Mouse (Mus musculus): ENCODE data around the gene Pigk.

The Pigk gene

DNA sequence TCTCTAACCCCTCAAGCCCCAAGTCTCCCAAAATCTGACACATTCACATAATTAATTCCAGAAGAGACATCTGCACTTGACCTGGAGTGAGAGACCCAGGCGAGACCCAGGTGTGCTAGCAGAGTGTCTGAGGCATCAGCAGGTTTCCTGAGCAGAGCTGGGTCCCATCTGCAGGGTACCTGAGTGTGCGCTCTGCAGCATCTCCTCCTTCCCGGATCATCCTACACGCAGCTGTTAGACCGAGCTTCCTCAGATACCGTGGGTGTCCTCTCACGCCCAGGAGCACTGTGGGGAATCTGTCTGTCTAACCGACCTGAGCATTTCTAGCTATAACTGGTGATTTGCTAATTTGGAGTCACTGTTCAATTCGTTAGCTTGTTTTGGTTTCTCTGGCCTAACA, 10.5 kb downstream of the Pigk start:
- no peak for ATAC-seq (ENCODE audit: insufficient number of reproducible peaks, low FRiP score, low TSS enrichment)

- 0 out of 2 replicates have a peak, but pooled peaks have one; percentile 26 for ATAC-seq (ENCODE audit: insufficient number of reproducible peaks, low FRiP score, low TSS enrichment)
These were observed 14.3 kb downstream of the Pigk start for GRCm38 (mm10) chr3:152728238-152728637.

GRCm38 (mm10) chr3:152733011-152733410, 19.1 kb downstream of the Pigk start:
- ATAC-seq (ENCODE audit: insufficient number of reproducible peaks, low FRiP score, low TSS enrichment), result no peak

- ATAC-seq (ENCODE audit: insufficient number of reproducible peaks, low FRiP score, low TSS enrichment), result no peak
These were observed 19.6 kb downstream of the Pigk start for GRCm38 (mm10) chr3:152733513-152733912.

DNA sequence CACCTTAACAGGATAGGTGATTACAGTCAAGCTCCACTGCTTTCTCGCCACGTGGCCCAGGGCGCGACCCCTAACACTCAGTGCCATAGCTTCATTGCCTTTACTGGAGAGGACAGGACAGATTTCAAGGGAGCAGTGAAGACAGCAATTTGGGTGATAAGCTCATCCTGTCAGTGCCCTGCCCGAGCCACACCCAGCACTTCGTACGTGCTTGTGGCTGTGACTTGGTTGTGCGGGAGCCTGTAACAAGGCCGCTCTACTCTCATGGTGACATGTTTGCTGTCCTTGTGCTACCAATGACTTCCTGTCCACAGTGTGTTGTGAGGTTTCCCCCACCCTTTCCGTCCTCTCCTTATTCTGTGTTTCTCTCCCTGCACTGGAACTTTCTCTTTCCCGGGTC, 20.2 kb downstream of the Pigk start:
- ATAC-seq (ENCODE audit: insufficient number of reproducible peaks, low FRiP score, low TSS enrichment), result no peak

- peak; percentile 60; the same call in 1 of the 2 replicates for ATAC-seq (ENCODE audit: insufficient number of reproducible peaks, low FRiP score, low TSS enrichment)
These were observed 21.8 kb downstream of the Pigk start for GRCm38 (mm10) chr3:152735601-152736250.

DNA sequence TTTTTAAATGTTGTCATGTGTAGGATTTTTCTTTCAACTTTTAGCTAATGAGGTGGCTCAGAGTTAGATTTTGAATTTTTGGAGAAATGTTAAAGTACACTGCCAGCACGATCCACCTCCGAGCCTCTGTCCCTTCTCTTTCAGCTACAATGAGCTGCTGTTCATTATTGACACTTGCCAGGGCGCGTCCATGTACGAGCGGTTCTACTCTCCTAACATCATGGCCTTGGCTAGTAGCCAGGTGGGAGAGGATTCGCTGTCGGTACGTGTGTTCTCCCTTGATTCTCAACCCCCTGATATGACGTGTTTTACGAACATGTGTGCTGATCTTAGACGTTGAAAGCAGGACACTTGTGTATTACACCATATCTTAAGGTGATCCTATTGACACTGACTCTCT, 30.4 kb downstream of the Pigk start:
- no peak for ATAC-seq (ENCODE audit: insufficient number of reproducible peaks, low FRiP score, low TSS enrichment)

DNA sequence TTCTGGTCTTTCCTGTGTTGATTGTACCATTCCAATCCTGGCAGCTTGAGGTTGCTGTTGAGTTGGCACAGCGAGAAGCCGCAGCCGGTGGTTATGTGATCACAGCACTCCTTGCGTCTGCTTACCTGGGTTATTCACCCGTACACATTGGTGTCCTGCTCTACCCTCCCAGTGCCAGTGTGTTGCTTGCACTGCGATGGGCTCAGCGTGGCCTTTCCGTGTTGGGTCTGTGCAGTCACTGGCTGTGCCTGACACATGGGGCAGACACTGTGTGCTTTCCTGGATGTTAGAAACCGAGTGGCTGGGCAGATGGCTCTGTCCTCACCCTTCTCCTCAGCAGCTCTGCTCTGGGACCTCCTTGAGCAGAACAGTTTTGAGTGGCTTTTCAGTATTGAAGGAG, 31.7 kb downstream of the Pigk start:
- peak; percentile 85 for ATAC-seq (ENCODE audit: insufficient number of reproducible peaks, low FRiP score, low TSS enrichment)

GRCm38 (mm10) chr3:152749461-152749871, 35.6 kb downstream of the Pigk start:
- ATAC-seq (ENCODE audit: insufficient number of reproducible peaks, low FRiP score, low TSS enrichment), result no peak

DNA sequence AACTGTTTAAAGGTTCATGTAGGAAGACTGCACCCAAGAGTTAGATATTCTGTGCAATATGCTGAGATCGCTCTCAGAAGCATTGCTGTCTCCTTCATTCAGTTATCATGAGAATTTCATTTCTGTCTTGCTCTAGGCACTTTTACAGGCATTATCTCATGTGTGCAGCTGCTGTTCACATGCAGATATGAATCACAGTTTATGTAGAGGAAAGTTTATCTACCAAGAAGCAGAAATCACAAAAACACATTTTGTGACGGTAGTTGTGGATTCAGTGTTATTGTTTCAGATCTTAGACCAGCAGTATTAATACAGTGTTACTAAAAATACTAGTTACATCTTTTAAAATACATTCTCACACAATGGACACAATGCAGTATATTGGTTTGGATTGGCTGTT, 36.0 kb downstream of the Pigk start:
- no peak for ATAC-seq (ENCODE audit: insufficient number of reproducible peaks, low FRiP score, low TSS enrichment)

- ATAC-seq (ENCODE audit: insufficient number of reproducible peaks, low FRiP score, low TSS enrichment), result no peak
These were observed 39.0 kb downstream of the Pigk start for GRCm38 (mm10) chr3:152752911-152753310.

- ATAC-seq (ENCODE audit: insufficient number of reproducible peaks, low FRiP score, low TSS enrichment), result no peak
These were observed 39.4 kb downstream of the Pigk start for GRCm38 (mm10) chr3:152753345-152753744.

- ATAC-seq (ENCODE audit: insufficient number of reproducible peaks, low FRiP score, low TSS enrichment), result peak; percentile 88
These were observed 40.2 kb downstream of the Pigk start for GRCm38 (mm10) chr3:152753920-152754764.

DNA sequence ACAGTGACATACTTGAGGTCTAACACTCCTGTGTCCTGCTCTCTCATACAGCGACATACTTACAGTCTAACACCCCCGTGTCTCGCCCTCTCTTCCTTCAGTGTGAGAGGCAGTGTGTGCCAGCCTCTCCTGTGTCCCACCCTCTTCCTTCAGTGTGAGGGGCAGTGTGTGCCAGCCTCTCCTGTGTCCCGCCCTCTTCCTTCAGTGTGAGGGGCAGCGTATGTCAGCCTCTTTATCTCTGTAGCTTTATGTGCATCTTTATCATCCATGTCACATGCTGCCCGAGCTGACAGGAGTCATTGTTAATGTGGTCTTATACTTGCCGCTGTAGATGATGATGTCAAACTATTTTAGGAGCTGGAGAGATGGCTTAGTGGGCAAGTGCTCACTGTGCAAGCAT, 41.6 kb downstream of the Pigk start:
- ATAC-seq (ENCODE audit: insufficient number of reproducible peaks, low FRiP score, low TSS enrichment), result no peak

DNA sequence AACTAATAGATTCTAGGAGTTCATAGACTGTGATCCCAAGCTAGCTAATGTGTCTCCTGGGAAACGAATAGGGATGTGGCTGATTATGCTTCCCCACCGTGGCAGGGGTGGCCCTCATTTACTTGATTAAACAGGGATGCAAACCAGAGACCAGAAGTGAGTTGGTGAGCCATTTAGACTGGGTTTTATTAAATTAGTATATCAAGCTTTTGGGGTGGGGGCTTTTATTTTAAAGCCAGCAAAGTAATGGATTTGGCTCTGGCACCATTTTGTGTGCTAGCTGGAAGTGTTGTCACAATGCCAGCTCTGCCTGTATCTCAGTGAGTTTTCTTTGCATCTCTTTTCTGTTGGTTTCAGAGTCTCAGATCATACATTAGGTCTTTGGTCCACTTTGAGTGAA, 43.0 kb downstream of the Pigk start:
- ATAC-seq (ENCODE audit: insufficient number of reproducible peaks, low FRiP score, low TSS enrichment), result no peak

DNA sequence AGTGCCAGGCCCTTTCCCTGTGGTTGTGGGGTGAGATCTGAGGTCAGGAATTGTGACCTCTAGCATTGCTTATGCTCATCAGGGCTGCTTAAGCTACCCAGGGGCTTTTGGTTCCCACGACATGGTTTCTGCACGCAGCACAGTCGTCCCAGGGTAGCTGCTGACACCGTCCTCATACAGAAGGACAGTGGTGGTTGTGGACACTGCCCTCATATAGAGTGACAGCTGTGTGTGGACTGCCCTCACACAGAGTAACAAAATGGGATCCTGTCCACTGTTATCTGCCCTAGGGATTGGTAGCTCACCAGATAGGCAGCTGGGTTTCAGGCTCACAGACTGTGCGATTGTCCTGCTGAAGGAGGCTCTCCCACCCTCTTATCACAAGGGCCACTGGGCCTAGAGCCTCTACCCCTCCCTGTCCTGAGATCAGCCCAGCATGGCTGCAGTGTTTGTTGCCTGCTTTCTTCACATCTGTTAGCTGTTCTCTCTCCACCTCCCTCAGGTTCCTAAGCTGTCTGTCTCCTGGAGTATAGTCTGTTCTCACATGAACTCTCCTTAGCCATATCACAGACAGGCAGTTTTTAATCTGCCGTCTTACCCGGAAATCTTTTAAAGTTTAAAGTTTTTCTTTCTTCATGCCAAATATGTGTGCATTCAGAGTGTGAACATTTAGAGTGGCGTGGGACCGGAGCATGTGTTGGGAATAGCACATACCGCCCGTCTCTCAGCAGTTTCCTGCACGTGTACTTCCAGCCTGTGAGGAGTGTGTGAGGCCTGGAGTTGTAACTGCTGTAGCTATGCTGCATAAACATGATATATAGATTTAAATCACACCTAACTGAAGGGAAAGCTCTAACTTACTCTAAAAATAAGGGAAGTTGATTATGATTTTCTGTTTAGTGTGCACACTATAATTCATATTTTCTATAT, 43.8 kb downstream of the Pigk start:
- no peak for ATAC-seq (ENCODE audit: insufficient number of reproducible peaks, low FRiP score, low TSS enrichment)

GRCm38 (mm10) chr3:152758500-152759032, 44.7 kb downstream of the Pigk start:
- ATAC-seq (ENCODE audit: insufficient number of reproducible peaks, low FRiP score, low TSS enrichment), result no peak

- ATAC-seq (ENCODE audit: insufficient number of reproducible peaks, low FRiP score, low TSS enrichment), result no peak; the same call in 1 of the 2 replicates
These were observed 47.2 kb downstream of the Pigk start for GRCm38 (mm10) chr3:152761116-152761515.

GRCm38 (mm10) chr3:152761661-152762060, 47.8 kb downstream of the Pigk start:
- ATAC-seq (ENCODE audit: insufficient number of reproducible peaks, low FRiP score, low TSS enrichment), result no peak

- no peak for ATAC-seq (ENCODE audit: insufficient number of reproducible peaks, low FRiP score, low TSS enrichment)
These were observed 48.4 kb downstream of the Pigk start for GRCm38 (mm10) chr3:152762302-152762701.

All from cerebellum, adult (tissue).